Mouse (Mus musculus) lung, embryonic 14.5 days (tissue): ENCODE data around the gene Ttyh3. TPM values are rescaled to one million over a fixed set of nuclear protein-coding genes. Genes with fewer than 3 reads are reported as not detected.

Experiments
- ATAC-seq: fragments of 200-750 bp; cut with Nextera tagmentation; 2 replicates; pipeline ENCODE4 v1.8.0; 2017; ENCODE audit warnings: mild to moderate bottlenecking, moderate TSS enrichment, moderate library complexity; ENCODE audit not compliant: insufficient read depth
- DNase-seq: peaks from one replicate; pipeline ENCODE4 v3.0.0-alpha.2; 2015
- H3K27ac ChIP-seq: fragments of 300-500 bp; sonication (generic); 2 replicates; pipeline ENCODE4 v1.5.1; 2014; ENCODE audit warnings: low read depth, mild to moderate bottlenecking, moderate library complexity
- H3K27me3 ChIP-seq: fragments of 300-500 bp; sonication (generic); 2 replicates; pipeline ENCODE4 v1.6.1; 2014; ENCODE audit warnings: low read length, control low read depth; ENCODE audit not compliant: insufficient read depth
- H3K36me3 ChIP-seq: fragments of 300-500 bp; sonication (generic); 2 replicates; pipeline ENCODE4 v1.6.1; 2014; ENCODE audit warnings: control low read depth; ENCODE audit not compliant: insufficient read depth
- H3K4me1 ChIP-seq: fragments of 300-500 bp; sonication (generic); 2 replicates; pipeline ENCODE4 v1.6.1; 2014; ENCODE audit warnings: antibody characterized with exemption, control low read depth; ENCODE audit not compliant: insufficient read depth
- H3K4me2 ChIP-seq: fragments of 300-500 bp; sonication (generic); 2 replicates; pipeline ENCODE4 v1.6.1; 2014; ENCODE audit warnings: mild to moderate bottlenecking
- H3K4me3 ChIP-seq: fragments of 300-500 bp; sonication (generic); 2 replicates; pipeline ENCODE4 v1.5.1; 2014; ENCODE audit warnings: low read depth, low read length
- H3K9ac ChIP-seq: fragments of 300-500 bp; sonication (generic); 2 replicates; pipeline ENCODE4 v1.6.1; 2014
- H3K9me3 ChIP-seq: fragments of 300-500 bp; sonication (generic); 2 replicates; pipeline ENCODE4 v1.6.1; 2016; ENCODE audit warnings: low read depth, low read length, control low read depth
- CTCF ChIP-seq: IDR thresholded peaks from 2 replicates; pipeline ENCODE4 v1.5.1; 2016; ENCODE audit warnings: antibody characterized with exemption, low read depth
- WGBS: fragments of 180-500 bp; shearing (Covaris S2); extraction: QIAGEN DNeasy Blood & Tissue Kit; methylation state at CpG from one replicate; pipeline ENCODE4 v1.1.7; 2014; 5-methylcytosine and 5-hydroxymethylcytosine counted together
- polyA plus RNA-seq: library from polyadenylated mRNA; unstranded; fragments of >200 nt; fragmentation: Nextera tagmentation; extraction: Ambion mirVana; gene quantifications from 2 replicates; pipeline ENCODE4 v1.2.1, GENCODE M21; 2014

The Ttyh3 gene
- polyA plus RNA-seq, 1 experiment from 2014 or later, result 61.6 TPM

DNA sequence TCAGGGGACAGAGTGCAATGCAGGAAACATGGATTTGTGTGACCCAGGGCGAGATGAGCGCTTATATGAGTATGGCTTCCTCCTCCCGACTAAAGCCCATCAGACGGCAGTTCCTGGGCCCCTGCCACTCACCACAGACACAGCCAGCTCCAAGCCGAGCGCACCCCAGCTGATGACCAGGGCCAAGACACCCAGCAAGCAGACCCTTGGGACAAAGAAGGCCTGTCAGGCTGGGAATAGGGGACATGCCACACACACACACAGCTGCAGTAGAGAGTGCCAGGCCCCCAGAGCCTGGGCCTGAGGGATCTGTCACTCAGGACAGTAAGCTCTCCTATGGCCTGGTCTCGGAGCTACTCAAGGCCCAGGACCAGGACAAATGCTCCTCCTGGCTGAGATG, 15.4 kb downstream of the Ttyh3 start:
- WGBS, result 91% methylated on average over 7 of the region's 7 CpGs
- no peak for DNase-seq

DNA sequence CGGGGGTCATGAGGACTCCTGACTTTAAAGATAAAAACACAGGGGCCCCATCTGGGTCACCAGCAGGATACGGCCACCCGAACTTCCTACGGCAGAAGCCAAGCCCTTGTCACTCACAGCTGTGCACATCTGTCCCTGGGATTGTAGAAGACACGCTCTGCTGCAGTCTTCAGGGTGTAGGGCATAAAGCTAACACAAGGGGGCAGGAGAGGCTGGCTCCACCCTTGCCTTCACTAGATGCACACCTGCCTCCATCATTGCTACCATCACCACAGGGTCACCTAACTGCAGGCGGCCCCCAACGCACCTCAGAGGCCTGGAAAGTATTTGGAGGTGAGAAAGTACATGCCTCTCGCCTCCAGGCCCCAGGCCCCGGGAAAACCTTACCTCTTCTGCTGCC, 19.8 kb downstream of the Ttyh3 start:
- ATAC-seq, result no peak
- peak; percentile 60 for TF ChIP-seq CTCF
- WGBS, result 90% methylated on average over 9 of the region's 9 CpGs

More for the DNA sequence above, 15.4 kb downstream of the Ttyh3 start:
- H3K27me3 ChIP-seq, result no peaks in the 10 kb centered on the region
- no peak for TF ChIP-seq CTCF
- H3K36me3 ChIP-seq, result peaks cover 90% of the 10 kb centered on the region
- no peak overlapping the region for H3K9ac ChIP-seq
- H3K27ac ChIP-seq, result no peak overlapping the region
- no peaks in the 10 kb centered on the region for H3K4me1 ChIP-seq
- ATAC-seq, result no peak
- no peaks in the 10 kb centered on the region for H3K9me3 ChIP-seq
- H3K4me3 ChIP-seq, result no peak overlapping the region
- H3K4me2 ChIP-seq, result no peak overlapping the region

DNA sequence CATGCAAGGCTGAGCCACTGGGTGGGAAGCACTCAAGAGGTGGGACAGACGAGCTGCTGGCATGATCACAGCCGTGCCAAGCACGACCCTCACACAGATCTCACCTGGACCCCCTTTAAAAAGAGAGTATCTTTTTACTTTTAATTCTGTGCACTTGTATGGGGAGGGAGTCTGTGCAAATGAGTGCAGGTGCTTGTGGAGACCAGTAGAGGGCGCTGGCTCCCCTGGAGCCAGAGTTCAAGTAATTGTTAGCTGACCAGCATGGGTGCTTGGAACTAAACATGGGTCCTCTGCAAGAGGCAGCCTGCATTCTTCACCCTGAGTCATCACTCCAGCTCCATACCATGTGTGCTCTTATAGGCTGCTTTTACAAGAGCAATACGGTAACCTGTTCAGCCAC, 21.3 kb downstream of the Ttyh3 start:
- H3K4me3 ChIP-seq, result no peak overlapping the region
- no peaks in the 10 kb centered on the region for H3K27me3 ChIP-seq
- H3K27ac ChIP-seq, result no peak overlapping the region
- 86% methylated on average over 5 of the region's 5 CpGs for WGBS
- DNase-seq, result no peak
- no peak for ATAC-seq
- H3K9ac ChIP-seq, result no peak overlapping the region
- no peaks in the 10 kb centered on the region for H3K4me1 ChIP-seq
- H3K9me3 ChIP-seq, result no peaks in the 10 kb centered on the region
- H3K36me3 ChIP-seq, result peaks cover 97% of the 10 kb centered on the region
- 0 out of 2 replicates have a peak, but pooled peaks have one; percentile 30 for TF ChIP-seq CTCF
- H3K4me2 ChIP-seq, result no peak overlapping the region

More for the DNA sequence above, 19.8 kb downstream of the Ttyh3 start:
- Histone ChIP-seq H3K9me3 (no peaks in the 10 kb centered on the region), H3K4me3 (no peak overlapping the region), H3K4me2 (no peak overlapping the region), H3K4me1 (no peaks in the 10 kb centered on the region), H3K27ac (no peak overlapping the region), H3K27me3 (no peaks in the 10 kb centered on the region), H3K9ac (no peak overlapping the region), H3K36me3 (peaks cover 97% of the 10 kb centered on the region)
- DNase-seq, result no peak

DNA sequence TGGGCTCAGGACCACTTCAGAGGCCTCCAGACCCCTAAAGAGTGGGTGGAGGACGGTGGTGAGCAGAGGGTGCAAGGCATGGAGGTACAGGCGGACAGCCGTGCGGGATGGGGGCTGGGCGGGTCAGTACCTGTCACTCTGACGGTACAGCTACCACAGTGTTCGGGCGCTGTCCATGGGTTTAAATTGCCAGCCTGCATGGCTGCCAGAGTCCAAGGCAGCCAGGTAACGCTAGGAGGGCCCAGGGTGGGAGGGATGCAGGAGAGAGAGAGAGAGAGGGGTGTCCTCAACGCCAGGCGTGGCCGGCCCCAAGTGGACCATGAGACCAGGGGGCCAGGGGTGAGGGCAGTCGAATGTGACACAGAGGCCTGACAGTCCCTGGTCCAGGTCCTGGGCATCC, 23.9 kb downstream of the Ttyh3 start:
- Histone ChIP-seq H3K9me3 (no peaks in the 10 kb centered on the region), H3K4me3 (no peak overlapping the region), H3K4me1 (no peaks in the 10 kb centered on the region), H3K27ac (no peak overlapping the region), H3K27me3 (no peaks in the 10 kb centered on the region), H3K36me3 (peaks cover 84% of the 10 kb centered on the region), H3K9ac (no peak overlapping the region), H3K4me2 (no peak overlapping the region)
- DNase-seq (no peak), ATAC-seq (no peak)
- no peak for TF ChIP-seq CTCF
- 90% methylated on average over 13 of the region's 13 CpGs for WGBS

DNA sequence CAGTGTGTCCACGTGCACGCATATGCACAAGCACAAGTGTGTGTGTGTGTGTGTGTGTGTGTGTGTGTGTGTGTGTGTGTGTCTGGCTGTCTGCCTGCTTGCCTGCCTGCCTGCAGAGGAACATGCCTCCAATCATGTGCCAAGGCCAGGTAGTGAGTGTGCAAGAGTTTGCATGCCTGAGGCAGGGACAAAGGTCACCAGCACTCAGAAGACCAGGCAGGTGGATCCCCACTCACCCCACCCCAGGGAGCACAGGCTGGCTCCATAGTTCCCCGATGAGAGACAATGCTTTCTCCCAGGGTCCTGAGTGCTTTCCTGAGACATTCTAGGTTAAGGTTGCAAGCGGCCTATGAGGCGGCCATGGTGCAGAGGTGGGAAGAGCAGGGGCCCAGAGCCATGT, 24.6 kb downstream of the Ttyh3 start:
- Histone ChIP-seq H3K4me2 (no peak overlapping the region), H3K4me3 (no peak overlapping the region), H3K36me3 (peaks cover 76% of the 10 kb centered on the region), H3K9me3 (no peaks in the 10 kb centered on the region), H3K27me3 (no peaks in the 10 kb centered on the region), H3K27ac (no peak overlapping the region), H3K9ac (no peak overlapping the region), H3K4me1 (no peaks in the 10 kb centered on the region)
- WGBS, result 86% methylated on average over 5 of the region's 5 CpGs
- no peak for DNase-seq
- TF ChIP-seq CTCF, result no peak
- no peak for ATAC-seq

DNA sequence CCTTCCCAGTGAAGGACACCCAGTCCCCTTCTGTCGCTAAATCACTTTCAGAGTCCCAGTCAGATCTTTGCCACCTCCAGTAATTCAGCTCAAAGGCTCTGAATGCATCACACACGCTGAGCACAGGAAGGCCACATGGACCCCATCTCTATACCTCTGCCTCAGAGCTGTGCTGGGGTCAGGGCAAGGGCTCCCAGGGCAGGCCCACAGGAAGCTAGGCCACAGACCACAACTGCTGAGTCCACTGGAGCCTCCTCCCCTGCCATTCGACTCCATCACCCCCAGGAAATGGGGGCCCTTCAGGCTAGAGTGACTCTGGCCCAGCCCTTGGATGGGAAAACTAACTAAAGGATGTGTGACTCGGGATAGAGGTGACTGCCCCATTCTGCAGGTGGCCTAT, 25.0 kb downstream of the Ttyh3 start:
- Histone ChIP-seq H3K27me3 (no peaks in the 10 kb centered on the region), H3K4me3 (no peak overlapping the region), H3K36me3 (peaks cover 72% of the 10 kb centered on the region), H3K4me2 (no peak overlapping the region), H3K27ac (no peak overlapping the region), H3K9ac (no peak overlapping the region), H3K4me1 (no peaks in the 10 kb centered on the region), H3K9me3 (no peaks in the 10 kb centered on the region)
- ATAC-seq, result no peak
- DNase-seq, result no peak
- TF ChIP-seq CTCF, result no peak
- WGBS, result 75% methylated on average over 4 of the region's 4 CpGs

DNA sequence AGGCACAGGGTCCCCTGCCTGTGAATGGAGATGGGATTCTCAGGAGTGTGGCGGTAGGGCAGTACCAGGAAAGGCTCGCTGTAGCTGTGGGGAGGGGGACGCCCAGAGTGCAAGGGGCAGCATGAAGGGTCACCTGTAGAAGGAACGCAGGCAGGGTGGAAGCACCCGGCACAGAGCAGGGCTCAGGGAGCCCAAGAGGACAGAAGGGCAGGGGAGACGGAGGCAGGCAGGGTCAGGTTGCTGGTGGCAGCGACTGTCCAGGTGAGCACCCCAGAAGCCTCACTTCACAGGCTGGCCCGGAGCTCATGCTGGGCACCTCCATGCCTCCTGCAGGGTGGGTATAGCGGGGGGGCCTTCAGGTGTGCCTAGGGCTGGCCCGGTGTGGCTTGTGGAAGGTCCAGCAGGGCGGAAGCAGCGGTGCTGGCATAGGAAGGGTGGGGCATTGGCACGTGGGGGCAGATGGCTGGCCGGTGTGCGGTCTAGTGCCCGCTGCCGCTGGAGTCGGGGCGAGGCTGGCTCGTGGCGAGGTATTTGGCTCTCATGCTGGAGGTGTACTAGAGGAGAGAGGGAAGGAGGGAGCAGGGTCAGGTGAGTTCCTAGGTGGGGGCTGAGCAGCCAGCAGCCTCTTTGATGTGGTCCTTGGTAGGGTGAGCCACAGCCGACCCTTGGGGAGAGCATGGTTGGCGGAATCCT, 25.7 kb downstream of the Ttyh3 start:
- 92% methylated on average over 23 of the region's 23 CpGs for WGBS
- Histone ChIP-seq H3K4me2 (no peak overlapping the region), H3K4me3 (no peak overlapping the region), H3K9me3 (no peaks in the 10 kb centered on the region), H3K36me3 (peaks cover 65% of the 10 kb centered on the region), H3K27ac (no peak overlapping the region), H3K27me3 (no peaks in the 10 kb centered on the region), H3K4me1 (no peaks in the 10 kb centered on the region), H3K9ac (no peak overlapping the region)
- TF ChIP-seq CTCF, result no peak
- no peak for DNase-seq
- no peak for ATAC-seq

DNA sequence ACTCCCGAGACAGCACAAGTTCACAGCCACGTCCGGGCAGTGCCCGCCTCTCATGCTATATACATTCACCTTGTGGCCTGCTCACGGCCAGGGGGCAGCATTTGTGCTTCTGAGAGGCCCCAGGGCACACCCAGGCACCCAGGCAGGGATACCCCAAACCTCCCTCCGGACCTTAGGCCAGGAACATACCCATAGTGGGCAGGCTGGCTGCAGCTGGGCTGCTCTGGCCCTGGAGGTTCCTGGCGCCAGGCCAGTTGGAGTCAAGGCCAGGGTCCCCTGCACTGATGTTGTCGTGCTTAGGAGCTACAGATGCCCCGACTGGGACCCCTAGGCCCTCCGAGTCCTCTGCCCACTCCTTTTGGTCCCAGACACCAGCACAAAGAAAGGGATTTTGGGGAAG, 27.3 kb downstream of the Ttyh3 start:
- 62% methylated on average over 10 of the region's 10 CpGs for WGBS
- Histone ChIP-seq H3K9me3 (no peaks in the 10 kb centered on the region), H3K9ac (no peak overlapping the region), H3K4me1 (no peaks in the 10 kb centered on the region), H3K36me3 (peaks cover 49% of the 10 kb centered on the region), H3K4me3 (no peak overlapping the region), H3K27me3 (no peaks in the 10 kb centered on the region), H3K4me2 (no peak overlapping the region), H3K27ac (no peak overlapping the region)
- DNase-seq, result no peak
- ATAC-seq, result no peak
- peak; percentile 20; the same call in 1 of the 2 replicates for TF ChIP-seq CTCF
